In genomic region chr8:115414061-115414473, GRCm38 (mm10) we compare ENCODE assay signal across 8 mouse cellular contexts.
DNase-seq lines count a peak whose midpoint lies in the region; ATAC-seq and TF ChIP-seq lines count a peak whose summit lies in the region.

No protein-coding gene starts in this region.

- ATAC-seq in forebrain, postnatal 0 days, result peak; percentile 62; the same call in 1 of the 2 replicates
- peak; percentile 95 for ATAC-seq in megakaryocyte, adult 5-6 weeks (ENCODE audit: poor library complexity, severe bottlenecking)

- H3K9ac ChIP-seq in forebrain, postnatal 0 days, result no peak overlapping the region

- no peak for TF ChIP-seq POLR2A in cerebellum, adult 2 months (IDR thresholded peaks at IDR 0.05; ENCODE audit: borderline replicate concordance, insufficient read depth, low read length)

- no peak for TF ChIP-seq CTCF in forebrain, postnatal 0 days (IDR thresholded peaks at IDR 0.05; ENCODE audit: low read depth)
- no peak for TF ChIP-seq CTCF in cerebellum, adult 2 months (IDR thresholded peaks at IDR 0.05; ENCODE audit: borderline replicate concordance, insufficient read depth, low read depth, low read length)

- no peaks in the 10 kb centered on the region for H3K9me3 ChIP-seq in forebrain, postnatal 0 days (ENCODE audit: low read length)

- H3K4me1 ChIP-seq in forebrain, postnatal 0 days (ENCODE audit: insufficient read depth), result no peaks in the 10 kb centered on the region
- H3K4me1 ChIP-seq in cerebellum, adult 2 months (ENCODE audit: control insufficient read depth, insufficient read depth, low read length), result peaks cover 12% of the 10 kb centered on the region

- H3K36me3 ChIP-seq in forebrain, postnatal 0 days (ENCODE audit: insufficient read depth), result no peaks in the 10 kb centered on the region

- H3K4me2 ChIP-seq in forebrain, postnatal 0 days (ENCODE audit: low read depth), result no peak overlapping the region

- H3K4me3 ChIP-seq in forebrain, postnatal 0 days (ENCODE audit: low read depth, low read length), result no peak overlapping the region
- no peak overlapping the region for H3K4me3 ChIP-seq in cerebellum, adult 2 months (replicated peaks; ENCODE audit: insufficient read depth, low read depth, low read length)

- WGBS in forebrain, postnatal 0 days, result 9% methylated on average over 7 of the region's 7 CpGs
- WGBS in cerebellum, adult 2 months, result 32% methylated on average over 7 of the region's 7 CpGs

- H3K27ac ChIP-seq in forebrain, postnatal 0 days (ENCODE audit: low read depth, low read length), result no peak overlapping the region
- no peak overlapping the region for H3K27ac ChIP-seq in cerebellum, adult 2 months (ENCODE audit: insufficient read depth, low read length)

- H3K27me3 ChIP-seq in forebrain, postnatal 0 days (ENCODE audit: insufficient read depth, low read length), result peaks cover 10% of the 10 kb centered on the region
- no peaks in the 10 kb centered on the region for H3K27me3 ChIP-seq in cerebellum, adult 2 months (ENCODE audit: control insufficient read depth, insufficient read depth, low read length)

- peak; percentile 17 for DNase-seq in kidney, postnatal 10 days
- DNase-seq in kidney, adult 9 months, result no peak
- peak; percentile 44 for DNase-seq in adrenal gland, adult 8-10 months
- DNase-seq in forebrain, postnatal 0 days, result no peak
- peak; percentile 24 for DNase-seq in kidney, postnatal 14 days
- DNase-seq in spleen, postnatal 10 days (ENCODE audit: low spot score in 2 of 2), result peak; percentile 16 to 69
- no peak for DNase-seq in cerebellum, adult 2 months

Comparison
In these comparisons a context has a peak if more than half of its experiments do, and no peak if none do; other contexts are left out.
1. DNase-seq: peak in kidney, postnatal 10 days (single experiment), adrenal gland, adult 8-10 months (single experiment), kidney, postnatal 14 days (single experiment) and spleen, postnatal 10 days (2 of 2); none in kidney, adult 9 months (single experiment), forebrain, postnatal 0 days (single experiment) and cerebellum, adult 2 months (0 of 2).